Mouse (Mus musculus) myocyte (in vitro differentiated cells): ENCODE results near the gene Pisd.

Experiments used
- CEBPB ChIP-seq: IDR thresholded peaks from 2 replicates; pipeline ENCODE4 v1.6.1; 2011; ENCODE audit warnings: mild to moderate bottlenecking, moderate library complexity; ENCODE audit not compliant: poor library complexity, insufficient read depth, severe bottlenecking
- MAX ChIP-seq: IDR thresholded peaks from one replicate; pipeline ENCODE4 v1.6.1; 2011; ENCODE audit warnings: low read depth, mild to moderate bottlenecking, control low read depth
- MYOG ChIP-seq, 3 experiments: IDR thresholded peaks; one replicate each; pipeline ENCODE4 v1.6.1; 2011; ENCODE audit warnings: control low read depth in 2 of 3, low read depth in 2 of 3, mild to moderate bottlenecking in 2 of 3; ENCODE audit not compliant: insufficient read length in 2 of 3, control insufficient read depth in 1 of 3, insufficient read depth in 1 of 3
- POLR2AphosphoS2 ChIP-seq: IDR thresholded peaks from one replicate; pipeline ENCODE4 v1.6.1; 2011; ENCODE audit warnings: low read depth, control low read depth; ENCODE audit not compliant: insufficient read length

- no peak for TF ChIP-seq MAX
- no peak for TF ChIP-seq CEBPB
- TF ChIP-seq POLR2AphosphoS2 = no peak
- TF ChIP-seq MYOG (IDR thresholded peaks at IDR 0.05; ENCODE audit: control insufficient read depth in 1 of 3, insufficient read depth in 1 of 3, insufficient read length in 2 of 3, low read depth in 2 of 3) = peak in 1 of 3 experiments; percentile 67
Measured at GRCm38 (mm10) chr5:32830054-32830453, 44.6 kb upstream of the Pisd start.
